Mouse (Mus musculus) WW6 (cell line): ENCODE data around the gene Rps29.
"Not testable (repeated sequence)": the region's sequence is repeated elsewhere in the genome, so short reads cannot be mapped to it uniquely, and the experiment has no call there.

ENCODE experiments used
- DNase-seq: peaks from one replicate; pipeline ENCODE4 v3.0.0-alpha.2; 2013; ENCODE audit warnings: low read depth, low spot score

Rps29 gene

GRCm38 (mm10) chr12:69179371-69179770 is 20.4 kb upstream of the Rps29 start:
- DNase-seq: no peak

GRCm38 (mm10) chr12:69177526-69177925 is 18.5 kb upstream of the Rps29 start:
- no peak for DNase-seq

- DNase-seq: no peak
These were observed 17.0 kb upstream of the Rps29 start for GRCm38 (mm10) chr12:69175975-69176374.

- DNase-seq: no peak
These were observed 12.3 kb upstream of the Rps29 start for GRCm38 (mm10) chr12:69171307-69171706.

- no peak for DNase-seq
These were observed 9.6 kb upstream of the Rps29 start, which contains the start of gene Lrr1 for GRCm38 (mm10) chr12:69168461-69169106. TSS of gene Lrr1 (plus strand) at chr12:69168814.

- no peak for DNase-seq
These were observed 8.9 kb upstream of the Rps29 start for GRCm38 (mm10) chr12:69167656-69168460.

- DNase-seq: not testable (repeated sequence)
These were observed 8.0 kb upstream of the Rps29 start for GRCm38 (mm10) chr12:69166861-69167581.

GRCm38 (mm10) chr12:69164904-69165303 is 5.9 kb upstream of the Rps29 start:
- DNase-seq: no peak

GRCm38 (mm10) chr12:69163586-69163985 is 4.6 kb upstream of the Rps29 start:
- DNase-seq: not testable (repeated sequence)

- DNase-seq: not testable (repeated sequence)
These were observed 1.7 kb upstream of the Rps29 start for GRCm38 (mm10) chr12:69160677-69161076.

GRCm38 (mm10) chr12:69159578-69159940 is 573 bp upstream of the Rps29 start:
- DNase-seq: no peak

GRCm38 (mm10) chr12:69158366-69158764 is 621 bp downstream of the Rps29 start:
- no peak for DNase-seq

- DNase-seq: no peak
These were observed 1.9 kb downstream of the Rps29 start for GRCm38 (mm10) chr12:69157107-69157506.

- no peak for DNase-seq
These were observed 2.5 kb downstream of the Rps29 start for GRCm38 (mm10) chr12:69156436-69156835.

- DNase-seq: no peak
These were observed 3.1 kb downstream of the Rps29 start for GRCm38 (mm10) chr12:69155923-69156322.

GRCm38 (mm10) chr12:69150049-69150448 is 8.9 kb downstream of the Rps29 start:
- no peak for DNase-seq

GRCm38 (mm10) chr12:69147166-69147735 is 11.7 kb downstream of the Rps29 start:
- DNase-seq: no peak

GRCm38 (mm10) chr12:69143460-69143859 is 15.5 kb downstream of the Rps29 start:
- no peak for DNase-seq

- no peak for DNase-seq
These were observed 19.1 kb downstream of the Rps29 start for GRCm38 (mm10) chr12:69139841-69140240.

- DNase-seq: no peak
These were observed 19.8 kb downstream of the Rps29 start for GRCm38 (mm10) chr12:69139201-69139600.

- DNase-seq: no peak
These were observed 27.0 kb downstream of the Rps29 start for GRCm38 (mm10) chr12:69131981-69132380.

- DNase-seq: no peak
These were observed 27.7 kb downstream of the Rps29 start for GRCm38 (mm10) chr12:69131267-69131666.
